Mouse (Mus musculus) liver, embryonic 16.5 days (tissue): ENCODE measurements around the gene Gpr4. TPM values are rescaled to one million over a fixed set of nuclear protein-coding genes. Genes with fewer than 3 reads are reported as not detected.

Experiments used
- ATAC-seq: fragments of 200-750 bp; cut with Nextera tagmentation; 2 replicates; pipeline ENCODE4 v1.8.0; 2017; ENCODE audit warnings: low read depth, mild to moderate bottlenecking, moderate number of reproducible peaks, moderate library complexity
- H3K27ac ChIP-seq: fragments of 300-500 bp; sonication (generic); 2 replicates; pipeline ENCODE4 v1.5.1; 2014; ENCODE audit warnings: mild to moderate bottlenecking, low read length
- H3K27me3 ChIP-seq: fragments of 300-500 bp; sonication (generic); 2 replicates; pipeline ENCODE4 v1.6.1; 2014; ENCODE audit warnings: low read depth, low read length, mixed read lengths; ENCODE audit not compliant: control insufficient read depth, insufficient read depth
- H3K36me3 ChIP-seq: fragments of 300-500 bp; sonication (generic); 2 replicates; pipeline ENCODE4 v1.6.1; 2014; ENCODE audit warnings: mild to moderate bottlenecking; ENCODE audit not compliant: control insufficient read depth, insufficient read depth
- H3K4me1 ChIP-seq: fragments of 300-500 bp; sonication (generic); 2 replicates; pipeline ENCODE4 v1.6.1; 2014; ENCODE audit warnings: low read depth, low read length, mixed read lengths; ENCODE audit not compliant: control insufficient read depth
- H3K4me2 ChIP-seq: fragments of 300-500 bp; sonication (generic); 2 replicates; pipeline ENCODE4 v1.6.1; 2014; ENCODE audit warnings: low read depth, low read length, mixed read lengths
- H3K4me3 ChIP-seq: fragments of 300-500 bp; sonication (generic); 2 replicates; pipeline ENCODE4 v1.5.1; 2014; ENCODE audit warnings: low read depth, mild to moderate bottlenecking, low read length
- H3K9ac ChIP-seq: fragments of 300-500 bp; sonication (generic); 2 replicates; pipeline ENCODE4 v1.6.1; 2014; ENCODE audit warnings: low read depth, low read length
- H3K9me3 ChIP-seq: fragments of 300-500 bp; sonication (generic); replicated peaks from 2 replicates; pipeline ENCODE4 v1.6.1; 2016; ENCODE audit warnings: low read length; ENCODE audit not compliant: control insufficient read depth
- WGBS: fragments of 180-500 bp; shearing (Covaris S2); extraction: QIAGEN DNeasy Blood & Tissue Kit; methylation state at CpG from one replicate; pipeline ENCODE4 v1.1.7; 2014; ENCODE audit not compliant: insufficient replicate concordance; 5-methylcytosine and 5-hydroxymethylcytosine counted together
- polyA plus RNA-seq: library from polyadenylated mRNA; unstranded; fragments of >200 nt; fragmentation: Nextera tagmentation; extraction: Ambion mirVana; gene quantifications from 2 replicates; pipeline ENCODE4 v1.2.1, GENCODE M21; 2015

The Gpr4 gene
- 0.49 and 0.60 TPM in 2 replicates for polyA plus RNA-seq

GRCm38 (mm10) chr7:19211996-19212755, at the start of gene Gpr4:
Gene Gpr4, plus strand, starts transcription at chr7:19212538.
- Histone ChIP-seq H3K27me3 (peaks cover 32% of the 10 kb centered on the region), H3K4me3 (peak within 1 kb of the TSS; percentile 42), H3K27ac (no peak within 1 kb of the TSS), H3K4me1 (no peaks in the 10 kb centered on the region), H3K4me2 (peak within 1 kb of the TSS; percentile 52), H3K9me3 (no peaks in the 10 kb centered on the region), H3K9ac (no peak within 1 kb of the TSS; the same call in 1 of the 2 replicates), H3K36me3 (no peaks in the 10 kb centered on the region)
- 5% methylated on average over 22 of the region's 30 CpGs for WGBS
- ATAC-seq, result peak; percentile 48; the same call in 1 of the 2 replicates

GRCm38 (mm10) chr7:19162928-19163327, 49.4 kb upstream of the Gpr4 start:
- WGBS, result 66% methylated on average over 7 of the region's 7 CpGs
- H3K4me2 ChIP-seq, result no peak overlapping the region
- H3K27ac ChIP-seq, result no peak overlapping the region
- H3K27me3 ChIP-seq, result peaks cover 40% of the 10 kb centered on the region
- H3K4me3 ChIP-seq, result no peak overlapping the region
- no peaks in the 10 kb centered on the region for H3K36me3 ChIP-seq
- ATAC-seq, result no peak
- peaks cover 29% of the 10 kb centered on the region for H3K4me1 ChIP-seq
- H3K9me3 ChIP-seq, result no peaks in the 10 kb centered on the region
- no peak overlapping the region for H3K9ac ChIP-seq

DNA sequence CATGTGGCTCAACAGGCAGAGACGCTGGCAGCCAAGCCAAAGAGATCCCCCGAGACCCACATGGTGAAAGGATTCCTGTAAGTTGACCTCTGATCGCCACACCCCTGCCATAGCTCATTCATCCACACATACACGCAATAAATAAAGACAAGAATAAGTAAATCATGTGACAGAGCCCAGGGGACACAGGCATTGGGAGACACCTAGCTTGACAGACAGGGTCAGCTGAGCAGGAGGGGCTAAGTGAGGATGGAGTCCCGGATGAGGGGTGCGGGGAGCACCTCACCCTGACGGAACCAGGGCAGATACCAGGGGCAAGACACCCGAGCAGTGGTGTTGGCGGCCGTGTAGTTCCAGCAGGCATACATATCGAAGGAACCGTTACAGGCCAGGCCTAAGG, 48.6 kb upstream of the Gpr4 start:
- Histone ChIP-seq H3K36me3 (no peaks in the 10 kb centered on the region), H3K9me3 (no peaks in the 10 kb centered on the region), H3K4me1 (peaks cover 29% of the 10 kb centered on the region), H3K4me2 (no peak overlapping the region), H3K27me3 (peaks cover 40% of the 10 kb centered on the region), H3K9ac (no peak overlapping the region), H3K4me3 (no peak overlapping the region), H3K27ac (no peak overlapping the region)
- no peak for ATAC-seq
- WGBS, result 24% methylated on average over 12 of the region's 12 CpGs

DNA sequence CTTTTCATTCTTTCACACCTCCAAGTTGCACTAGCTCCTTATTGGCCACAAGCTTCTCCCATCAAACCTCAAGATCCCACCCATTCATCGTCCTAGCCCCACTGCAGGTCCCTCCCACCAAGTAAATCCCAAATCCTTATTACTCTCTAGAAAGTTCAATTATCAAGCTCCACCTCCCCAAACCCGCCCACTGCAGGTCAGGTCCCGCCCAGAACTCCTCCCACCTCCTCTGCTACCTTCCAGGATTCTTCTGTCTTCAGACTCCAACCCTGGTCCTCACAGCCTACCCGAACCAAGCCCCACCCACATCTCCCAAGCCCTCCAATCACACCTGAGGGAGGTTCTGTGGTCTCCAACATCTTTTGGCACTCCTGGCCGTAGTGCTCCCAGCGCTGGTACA, 48.1 kb upstream of the Gpr4 start:
- Histone ChIP-seq H3K9ac (no peak overlapping the region), H3K4me3 (no peak overlapping the region)
- 0 out of 2 replicates have a peak, but pooled peaks have one; percentile 15 for ATAC-seq

DNA sequence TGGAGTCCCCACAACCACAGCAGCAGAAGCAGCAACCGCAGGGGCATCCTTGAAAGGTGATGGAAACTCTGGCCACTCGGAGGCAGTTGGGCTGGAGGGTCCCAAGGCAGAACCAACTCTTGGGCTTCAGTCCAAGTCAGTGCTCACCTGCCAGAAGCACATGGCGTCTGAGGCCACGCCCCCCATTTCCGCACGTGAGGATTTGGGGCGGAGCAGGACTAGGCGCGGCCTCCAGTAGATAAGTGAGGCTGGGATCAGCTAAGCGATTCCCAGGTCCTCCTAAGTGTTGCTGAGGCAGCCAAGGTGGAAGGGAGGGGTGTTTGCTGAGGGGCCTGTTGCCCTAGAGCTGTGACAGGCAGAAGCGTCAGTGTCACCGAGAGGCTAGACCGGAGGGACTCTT, 47.4 kb upstream of the Gpr4 start:
- Histone ChIP-seq H3K4me2 (peak overlapping the region; percentile 39), H3K27ac (no peak overlapping the region), H3K9me3 (no peaks in the 10 kb centered on the region), H3K4me1 (peaks cover 27% of the 10 kb centered on the region), H3K27me3 (peaks cover 31% of the 10 kb centered on the region), H3K9ac (no peak overlapping the region), H3K36me3 (no peaks in the 10 kb centered on the region), H3K4me3 (no peak overlapping the region)
- ATAC-seq, result peak; percentile 41
- 3% methylated on average over 13 of the region's 13 CpGs for WGBS

More for the DNA sequence above, 48.1 kb upstream of the Gpr4 start:
- H3K27me3 ChIP-seq, result peaks cover 39% of the 10 kb centered on the region
- peaks cover 29% of the 10 kb centered on the region for H3K4me1 ChIP-seq
- no peaks in the 10 kb centered on the region for H3K36me3 ChIP-seq
- no peak overlapping the region for H3K27ac ChIP-seq
- H3K4me2 ChIP-seq, result no peak overlapping the region
- no peaks in the 10 kb centered on the region for H3K9me3 ChIP-seq
- WGBS, result 3% methylated on average over 6 of the region's 6 CpGs

DNA sequence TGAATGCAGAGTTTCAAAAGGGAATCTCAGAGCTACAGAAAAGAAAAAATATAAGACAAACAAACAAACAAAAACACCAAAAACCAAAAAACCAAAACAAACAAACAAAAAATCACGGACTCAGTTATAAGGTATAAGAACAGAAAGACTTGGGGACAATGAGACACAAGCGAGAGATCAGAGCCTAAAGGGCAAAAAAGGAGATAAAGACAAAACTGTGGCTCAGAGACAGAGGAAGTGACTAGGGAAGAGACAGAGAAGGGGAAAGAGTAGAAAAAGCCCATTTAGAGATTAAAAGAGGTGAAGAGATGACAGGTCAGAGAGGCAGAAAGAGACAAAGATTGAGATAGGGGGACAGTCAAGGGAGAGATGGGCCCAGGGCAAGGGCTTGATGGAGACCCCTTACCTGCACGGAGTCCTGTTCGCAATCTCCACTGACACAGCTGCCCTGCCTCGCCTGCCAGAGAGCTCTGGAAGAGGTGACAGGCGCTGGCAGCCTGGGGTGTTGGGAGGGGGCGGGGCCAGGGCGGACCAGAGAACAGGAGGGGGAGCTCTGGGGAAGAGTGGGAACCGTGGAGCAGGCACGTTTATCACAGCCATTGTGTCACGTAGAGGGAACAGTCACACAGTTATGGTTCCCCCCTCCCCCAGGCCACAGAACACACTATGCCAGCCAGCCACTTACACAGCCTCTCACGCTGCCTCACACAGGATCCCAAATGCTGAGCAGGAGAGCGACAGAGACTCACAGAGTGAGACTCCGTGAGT, 46.5 kb upstream of the Gpr4 start, which contains the start of gene Gipr:
TSS of gene Gipr (minus strand) at position 472 of the 768 bp plus-strand sequence.
- Histone ChIP-seq H3K9me3 (no peaks in the 10 kb centered on the region), H3K27me3 (peaks cover 25% of the 10 kb centered on the region), H3K27ac (no peak within 1 kb of the TSS), H3K9ac (no peak within 1 kb of the TSS), H3K4me3 (no peak within 1 kb of the TSS), H3K36me3 (no peaks in the 10 kb centered on the region), H3K4me2 (peak within 1 kb of the TSS; percentile 39), H3K4me1 (peaks cover 18% of the 10 kb centered on the region)
- WGBS, result 10% methylated on average over 14 of the region's 14 CpGs
- peak; percentile 70 for ATAC-seq

DNA sequence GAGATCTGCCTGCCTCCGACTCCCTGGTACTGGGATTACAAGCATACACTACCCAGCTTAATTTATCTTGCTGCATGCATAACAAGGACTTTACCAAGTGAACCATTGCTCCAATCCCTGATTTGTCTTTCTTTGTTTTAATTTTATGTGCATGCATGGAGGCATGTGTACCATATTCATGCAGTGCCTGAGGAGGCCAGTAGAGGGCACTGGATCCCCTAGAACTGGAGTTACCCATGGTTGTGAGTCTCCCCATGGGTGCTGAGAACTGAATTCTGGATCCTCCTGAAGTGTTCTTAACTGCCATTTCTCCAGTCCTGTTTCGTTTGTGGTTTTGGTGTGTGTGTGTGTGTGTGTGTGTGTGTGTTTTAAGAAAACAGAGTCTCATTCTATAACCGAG, 45.3 kb upstream of the Gpr4 start:
- H3K27me3 ChIP-seq, result peaks cover 25% of the 10 kb centered on the region

DNA sequence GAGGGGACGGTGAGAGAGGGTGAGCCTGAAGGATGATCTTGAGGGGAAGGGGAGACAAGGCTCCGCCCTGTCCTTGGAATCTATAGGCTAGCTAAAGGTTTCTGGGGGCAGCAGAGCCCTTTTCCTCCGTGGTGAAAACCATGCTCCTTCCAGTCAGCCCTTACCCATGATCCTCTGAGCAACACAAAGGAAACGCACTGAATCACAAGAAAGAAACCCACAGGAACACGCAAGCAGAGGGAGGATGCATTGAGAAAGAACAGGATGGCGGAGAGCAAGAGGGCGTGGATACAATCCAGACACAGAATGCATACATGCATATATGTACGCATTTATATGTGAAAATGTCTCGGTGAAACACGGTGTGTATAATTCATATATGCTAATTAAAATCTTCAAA, 42.8 kb upstream of the Gpr4 start:
- peaks cover 12% of the 10 kb centered on the region for H3K4me1 ChIP-seq
- no peak overlapping the region for H3K9ac ChIP-seq
- no peaks in the 10 kb centered on the region for H3K36me3 ChIP-seq
- ATAC-seq, result no peak
- H3K4me3 ChIP-seq, result no peak overlapping the region
- peaks cover 30% of the 10 kb centered on the region for H3K27me3 ChIP-seq
- H3K4me2 ChIP-seq, result no peak overlapping the region
- no peak overlapping the region for H3K27ac ChIP-seq
- H3K9me3 ChIP-seq, result no peaks in the 10 kb centered on the region
- 37% methylated on average over 10 of the region's 10 CpGs for WGBS

More for the DNA sequence above, 45.3 kb upstream of the Gpr4 start:
- H3K27ac ChIP-seq, result no peak overlapping the region
- no peaks in the 10 kb centered on the region for H3K36me3 ChIP-seq
- H3K4me1 ChIP-seq, result peaks cover 17% of the 10 kb centered on the region
- H3K4me3 ChIP-seq, result no peak overlapping the region
- H3K9me3 ChIP-seq, result no peaks in the 10 kb centered on the region
- WGBS, result 64% methylated on average over 3 of the region's 3 CpGs
- no peak overlapping the region for H3K9ac ChIP-seq
- no peak for ATAC-seq
- H3K4me2 ChIP-seq, result no peak overlapping the region

GRCm38 (mm10) chr7:19170142-19170541, 42.2 kb upstream of the Gpr4 start:
- peaks cover 5% of the 10 kb centered on the region for H3K4me1 ChIP-seq
- peaks cover 28% of the 10 kb centered on the region for H3K27me3 ChIP-seq
- H3K4me3 ChIP-seq, result no peak overlapping the region
- H3K27ac ChIP-seq, result 0 out of 2 replicates have a peak overlapping the region, but pooled peaks have one; percentile 17
- no peak overlapping the region for H3K4me2 ChIP-seq
- no peaks in the 10 kb centered on the region for H3K9me3 ChIP-seq
- WGBS, result 54% methylated on average over 8 of the region's 8 CpGs
- H3K36me3 ChIP-seq, result no peaks in the 10 kb centered on the region
- no peak overlapping the region for H3K9ac ChIP-seq
- ATAC-seq, result peak; percentile 33; the same call in 1 of the 2 replicates
